Mouse (Mus musculus) layer of hippocampus, adult 2 months (tissue): ENCODE measurements around the gene Serpinf1. TPM values are rescaled to one million over a fixed set of nuclear protein-coding genes. Genes with fewer than 3 reads are reported as not detected.

Experiments used
- DNase-seq, 2 experiments: peaks; one replicate each; pipeline ENCODE4 v3.0.0; 2022; ENCODE audit warnings: low spot score in 2 of 2
- H3K27ac ChIP-seq: fragments of 200-600 bp; 2 replicates; pipeline ENCODE4 v1.8.1; 2022
- H3K4me3 ChIP-seq: fragments of 200-600 bp; 2 replicates; pipeline ENCODE4 v1.8.1; 2022; ENCODE audit warnings: mild to moderate bottlenecking
- CTCF ChIP-seq: fragments of 200-600 bp; conservative IDR thresholded peaks from 2 replicates; pipeline ENCODE4 v1.8.1; 2022; ENCODE audit warnings: antibody characterized with exemption, mild to moderate bottlenecking, moderate library complexity
- total RNA-seq, 2 experiments: library from RNA; stranded (reverse); gene quantifications; 2 replicates each; pipeline ENCODE4 v1.2.3; 2021

The Serpinf1 gene
- total RNA-seq, 2 experiments from 2014 or later, result 14.0 to 15.6 TPM

- Histone ChIP-seq H3K4me3 (no peak overlapping the region), H3K27ac (peak overlapping the region; percentile 6; the same call in 1 of the 2 replicates)
- DNase-seq, result no peak
- TF ChIP-seq CTCF, result no peak
Observed at GRCm38 (mm10) chr11:75429019-75429705, 6.7 kb upstream of the Serpinf1 start.

DNA sequence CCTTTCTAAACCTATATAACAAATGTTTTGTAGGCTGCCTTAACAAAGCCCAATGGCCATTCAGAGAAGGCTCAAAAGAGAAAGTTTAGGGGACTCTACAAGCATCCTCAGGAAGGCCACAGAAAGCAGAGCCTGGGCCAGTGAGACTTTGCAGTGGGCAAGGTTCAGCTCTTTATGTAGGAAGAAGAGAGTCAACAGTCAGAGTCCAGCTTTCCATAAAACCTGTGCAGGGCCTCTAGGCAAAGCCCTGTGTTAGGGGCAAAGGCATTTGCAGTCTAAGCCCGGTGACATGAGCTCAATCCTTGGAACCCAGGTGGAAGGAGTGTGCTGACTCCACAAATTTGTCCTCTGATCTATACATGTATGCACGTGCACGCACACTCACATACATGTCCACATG is 2.0 kb upstream of the Serpinf1 start:
- TF ChIP-seq CTCF, result no peak
- no peak for DNase-seq
- Histone ChIP-seq H3K27ac (no peak overlapping the region), H3K4me3 (no peak overlapping the region)

DNA sequence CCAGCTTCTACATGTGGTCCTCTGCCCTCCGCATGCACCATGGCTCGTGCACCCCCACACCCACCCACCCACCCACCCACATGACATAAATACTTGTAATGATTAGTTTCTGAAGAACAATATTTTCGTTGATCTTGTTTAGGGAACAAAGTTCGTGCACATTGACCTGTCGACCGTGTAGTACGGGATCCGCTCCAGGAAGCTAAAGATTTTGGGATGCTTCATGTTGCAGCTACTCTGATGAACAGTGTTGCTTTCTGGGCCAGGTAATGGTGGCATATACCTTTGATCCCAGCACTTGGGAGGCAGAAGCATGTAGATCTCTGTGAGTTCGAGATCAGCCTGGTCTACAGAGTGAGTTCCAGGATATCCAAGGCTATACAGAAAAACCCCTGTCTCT is 1.5 kb upstream of the Serpinf1 start:
- no peak for TF ChIP-seq CTCF
- DNase-seq, result no peak
- H3K27ac ChIP-seq, result no peak overlapping the region
- no peak overlapping the region for H3K4me3 ChIP-seq

GRCm38 (mm10) chr11:75423091-75423490 is 590 bp upstream of the Serpinf1 start:
- H3K4me3 ChIP-seq, result no peak overlapping the region
- H3K27ac ChIP-seq, result no peak overlapping the region
- no peak for DNase-seq
- no peak for TF ChIP-seq CTCF

- Histone ChIP-seq H3K27ac (no peak overlapping the region), H3K4me3 (no peak overlapping the region)
- no peak for TF ChIP-seq CTCF
- DNase-seq, result no peak
Observed at GRCm38 (mm10) chr11:75421375-75422012, 1.0 kb downstream of the Serpinf1 start.

- no peak overlapping the region for H3K4me3 ChIP-seq
- no peak overlapping the region for H3K27ac ChIP-seq
- DNase-seq, result no peak
- TF ChIP-seq CTCF, result no peak
Observed at GRCm38 (mm10) chr11:75420810-75421374, 1.6 kb downstream of the Serpinf1 start.

DNA sequence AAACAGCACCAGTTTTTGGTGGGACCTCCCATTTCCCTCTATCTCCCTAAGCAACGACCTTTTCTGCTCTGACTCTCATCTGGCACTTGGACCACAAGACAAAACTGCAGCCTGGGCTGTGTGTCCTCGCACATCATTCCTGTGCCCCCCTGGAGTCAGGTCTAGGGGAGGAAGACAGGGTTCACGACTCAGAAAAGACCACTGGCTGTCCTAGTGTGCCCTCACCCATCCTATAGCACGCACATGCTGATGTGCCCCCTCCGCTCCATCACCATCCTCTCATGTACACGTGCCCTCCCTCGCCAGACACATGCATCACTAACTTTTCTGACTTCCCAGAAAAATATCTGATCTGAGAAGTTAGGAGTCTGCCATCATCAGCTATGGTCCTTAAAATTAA is 2.5 kb downstream of the Serpinf1 start:
- TF ChIP-seq CTCF, result no peak
- H3K4me3 ChIP-seq, result no peak overlapping the region
- DNase-seq, result no peak
- no peak overlapping the region for H3K27ac ChIP-seq

DNA sequence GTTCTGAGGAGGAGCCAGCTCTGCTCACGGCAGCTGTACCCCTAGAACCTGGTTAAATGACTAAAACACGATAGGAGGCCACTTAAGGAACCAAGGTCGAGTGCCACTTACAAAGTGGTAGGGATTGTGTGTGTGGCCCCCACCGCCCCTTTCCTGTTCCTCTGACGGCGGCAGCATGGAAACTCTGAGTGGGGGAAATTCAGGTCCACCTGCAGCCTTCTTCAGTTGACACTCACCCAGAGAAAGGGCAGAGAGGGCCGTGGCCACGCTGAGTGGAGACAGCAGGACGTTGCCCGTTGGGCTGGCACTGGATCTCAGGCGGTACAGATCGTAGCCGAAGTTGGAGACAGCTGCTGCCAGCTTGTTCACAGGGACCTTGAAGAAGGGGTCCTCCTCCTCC is 6.5 kb downstream of the Serpinf1 start:
- no peak for TF ChIP-seq CTCF
- Histone ChIP-seq H3K4me3 (no peak overlapping the region), H3K27ac (peak overlapping the region; percentile 1; the same call in 1 of the 2 replicates)
- no peak for DNase-seq

DNA sequence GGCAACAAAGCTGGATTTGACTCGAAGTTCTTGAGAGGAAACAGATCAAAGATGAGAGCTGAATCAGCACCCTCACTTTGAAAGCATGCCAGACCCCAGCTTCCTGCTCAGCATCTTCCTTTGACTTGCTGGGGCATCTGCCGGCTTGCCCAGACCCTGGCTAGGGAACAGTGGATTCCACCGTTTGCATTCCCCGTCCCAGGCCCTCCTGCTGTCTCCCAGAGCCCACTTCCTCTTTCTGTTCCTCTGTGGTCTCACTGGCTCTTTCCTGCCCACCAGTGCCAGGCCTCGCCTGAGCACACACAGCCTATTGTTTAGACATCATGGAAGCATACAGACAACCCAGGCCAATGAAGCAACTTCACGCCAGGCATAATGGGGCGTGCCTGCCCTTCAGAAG is 7.4 kb downstream of the Serpinf1 start:
- H3K27ac ChIP-seq, result no peak overlapping the region
- TF ChIP-seq CTCF, result no peak
- no peak overlapping the region for H3K4me3 ChIP-seq
- DNase-seq, result no peak

DNA sequence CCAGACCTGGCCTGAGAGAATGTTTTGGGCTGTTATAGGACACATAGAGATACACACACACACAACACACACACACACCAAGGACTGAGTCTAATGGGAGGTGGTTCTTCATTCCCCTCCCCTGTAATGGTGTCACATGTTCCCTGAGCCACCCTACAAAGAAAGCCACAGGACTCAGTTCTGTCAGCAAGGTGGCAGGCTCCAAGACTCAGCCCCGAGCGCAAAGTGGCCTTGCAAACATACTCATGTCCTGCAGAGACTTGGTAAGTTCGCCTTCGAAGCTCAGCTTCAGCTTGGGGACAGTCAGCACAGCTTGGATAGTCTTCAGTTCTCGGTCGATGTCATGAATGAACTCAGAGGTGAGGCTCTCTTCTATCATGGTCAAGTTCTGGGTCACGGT is 11.9 kb downstream of the Serpinf1 start:
- no peak for DNase-seq
- no peak for TF ChIP-seq CTCF
- H3K4me3 ChIP-seq, result no peak overlapping the region
- no peak overlapping the region for H3K27ac ChIP-seq

- Histone ChIP-seq H3K27ac (no peak overlapping the region), H3K4me3 (no peak overlapping the region)
- no peak for DNase-seq
- TF ChIP-seq CTCF, result no peak
Observed at GRCm38 (mm10) chr11:75409679-75410575, 12.6 kb downstream of the Serpinf1 start.

- Histone ChIP-seq H3K4me3 (no peak overlapping the region), H3K27ac (no peak overlapping the region)
- DNase-seq, result no peak
- TF ChIP-seq CTCF, result peak; percentile 81
Observed at GRCm38 (mm10) chr11:75406865-75407264, 15.6 kb downstream of the Serpinf1 start.

- DNase-seq, result no peak
- TF ChIP-seq CTCF, result no peak
- H3K4me3 ChIP-seq, result no peak overlapping the region
- H3K27ac ChIP-seq, result no peak overlapping the region
Observed at GRCm38 (mm10) chr11:75406104-75406503, 16.4 kb downstream of the Serpinf1 start.
